Comparison of ENCODE assay signal across 9 mouse cellular contexts in genomic region chr5:105494246-105494917, GRCm38 (mm10). TPM values are rescaled to one million over a fixed set of nuclear protein-coding genes. Genes with fewer than 3 reads are reported as not detected.
A peak's percentile ranks its signal among the peaks of the same experiment; 100 is the strongest.
DNase-seq lines count a peak whose midpoint lies in the region; ATAC-seq and TF ChIP-seq lines count a peak whose summit lies in the region.
"Had no signal": no experiment of that assay in that cellular context is flagged by ENCODE, and none has a peak within 500 bp of the region (broad histone marks: within the 10 kb centered on the region; RNA-seq: fewer than 3 reads in every experiment).

No protein-coding gene starts in this region.

- H3K4me1 ChIP-seq in kidney, embryonic 14.5 days (ENCODE audit: control insufficient read depth, insufficient read depth, low read length): 0 out of 2 replicates have a peak, but pooled peaks cover 3% of the 10 kb centered on the region
- H3K4me1 ChIP-seq in stomach, embryonic 14.5 days (ENCODE audit: control insufficient read depth, insufficient read depth, low read length): 0 out of 2 replicates have a peak, but pooled peaks cover 4% of the 10 kb centered on the region
- H3K4me1 ChIP-seq in stomach, postnatal 0 days (replicated peaks; ENCODE audit: control insufficient read depth, insufficient read depth): no peaks in the 10 kb centered on the region
- peaks cover 29% of the 10 kb centered on the region for H3K4me1 ChIP-seq in hindbrain, postnatal 0 days (ENCODE audit: insufficient read depth, low read length)

- H3K27me3 ChIP-seq in kidney, embryonic 14.5 days (ENCODE audit: control insufficient read depth, insufficient read depth, low read length): no peaks in the 10 kb centered on the region
- no peaks in the 10 kb centered on the region for H3K27me3 ChIP-seq in stomach, embryonic 14.5 days (ENCODE audit: control insufficient read depth, insufficient read depth, low read length)
- no peaks in the 10 kb centered on the region for H3K27me3 ChIP-seq in stomach, postnatal 0 days (ENCODE audit: control insufficient read depth, insufficient read depth, low read length)
- H3K27me3 ChIP-seq in hindbrain, postnatal 0 days (ENCODE audit: insufficient read depth, low read length): no peaks in the 10 kb centered on the region

- H3K9me3 ChIP-seq in kidney, embryonic 14.5 days (ENCODE audit: control insufficient read depth, low read length): no peaks in the 10 kb centered on the region
- no peaks in the 10 kb centered on the region for H3K9me3 ChIP-seq in stomach, embryonic 14.5 days (ENCODE audit: control insufficient read depth, low read depth, low read length)
- H3K9me3 ChIP-seq in stomach, postnatal 0 days (ENCODE audit: control insufficient read depth, low read length): no peaks in the 10 kb centered on the region
- no peaks in the 10 kb centered on the region for H3K9me3 ChIP-seq in hindbrain, postnatal 0 days (ENCODE audit: low read length)
- H3K9me3 ChIP-seq: G1E had no signal

- no peak overlapping the region for H3K4me3 ChIP-seq in kidney, embryonic 14.5 days (ENCODE audit: low read length)
- no peak overlapping the region for H3K4me3 ChIP-seq in stomach, embryonic 14.5 days (ENCODE audit: low read depth, low read length)
- no peak overlapping the region for H3K4me3 ChIP-seq in stomach, postnatal 0 days (ENCODE audit: low read depth, low read length)
- H3K4me3 ChIP-seq in hindbrain, postnatal 0 days (ENCODE audit: low read length): no peak overlapping the region

- 40% methylated on average over 10 of the region's 10 CpGs for WGBS in kidney, embryonic 14.5 days
- 49% methylated on average over 10 of the region's 10 CpGs for WGBS in stomach, embryonic 14.5 days
- WGBS in stomach, postnatal 0 days: 56% methylated on average over 10 of the region's 10 CpGs
- WGBS in hindbrain, postnatal 0 days: 28% methylated on average over 10 of the region's 10 CpGs

- no peak overlapping the region for H3K27ac ChIP-seq in kidney, embryonic 14.5 days (ENCODE audit: low read depth, low read length)
- H3K27ac ChIP-seq in stomach, embryonic 14.5 days (ENCODE audit: low read length): no peak overlapping the region
- no peak overlapping the region for H3K27ac ChIP-seq in stomach, postnatal 0 days (replicated peaks)
- no peak overlapping the region for H3K27ac ChIP-seq in hindbrain, postnatal 0 days

- no peak for ATAC-seq in kidney, embryonic 14.5 days (ENCODE audit: low FRiP score, low TSS enrichment)
- ATAC-seq in stomach, embryonic 14.5 days (ENCODE audit: insufficient number of reproducible peaks, insufficient read depth, low FRiP score, low read depth): peak; percentile 2; the same call in 1 of the 2 replicates
- ATAC-seq in stomach, postnatal 0 days (ENCODE audit: low FRiP score, low TSS enrichment): no peak
- ATAC-seq in hindbrain, postnatal 0 days: no peak

- no peak for DNase-seq in kidney, adult 18-20 months
- DNase-seq in stomach, postnatal 0 days (ENCODE audit: low spot score): no peak
- DNase-seq in hindbrain, postnatal 0 days (ENCODE audit: low spot score): peak; percentile 20
- DNase-seq in telencephalon, adult 2 months (ENCODE audit: low read depth, low spot score): peak; percentile 85
- DNase-seq in adrenal gland, adult 8-10 months: no peak
- DNase-seq in gastrocnemius, postnatal 36 days: no peak

- intact Hi-C loops in gastrocnemius, postnatal 36 days (cut with DNase I): loop anchor here (5.0 kb wide), 1 partner anchor 77 kb away; the partner anchor contains the start of gene Lrrc8b

- peak overlapping the region; percentile 45; the same call in 1 of the 2 replicates for H3K4me2 ChIP-seq in kidney, embryonic 14.5 days (replicated peaks; ENCODE audit: low read depth, low read length)
- no peak overlapping the region; the same call in 1 of the 2 replicates for H3K4me2 ChIP-seq in stomach, embryonic 14.5 days (replicated peaks; ENCODE audit: low read depth, low read length)
- no peak overlapping the region for H3K4me2 ChIP-seq in stomach, postnatal 0 days (replicated peaks; ENCODE audit: low read depth)
- H3K4me2 ChIP-seq in hindbrain, postnatal 0 days (ENCODE audit: low read depth, low read length): no peak overlapping the region

- H3K9ac ChIP-seq in kidney, embryonic 14.5 days (ENCODE audit: low read depth, low read length): no peak overlapping the region
- H3K9ac ChIP-seq in stomach, embryonic 14.5 days (replicated peaks; ENCODE audit: low read depth, low read length): no peak overlapping the region
- H3K9ac ChIP-seq in stomach, postnatal 0 days (ENCODE audit: low read length): no peak overlapping the region
- no peak overlapping the region for H3K9ac ChIP-seq in hindbrain, postnatal 0 days (replicated peaks; ENCODE audit: low read length)

- TF ChIP-seq CTCF in stomach, postnatal 0 days (IDR thresholded peaks at IDR 0.05; ENCODE audit: low read depth): no peak
- peak; percentile 18 for TF ChIP-seq CTCF in hindbrain, postnatal 0 days (IDR thresholded peaks at IDR 0.05; ENCODE audit: low read depth)

- no peaks in the 10 kb centered on the region for H3K36me3 ChIP-seq in kidney, embryonic 14.5 days (ENCODE audit: control insufficient read depth, insufficient read depth, low read length)
- H3K36me3 ChIP-seq in stomach, embryonic 14.5 days (ENCODE audit: control insufficient read depth, insufficient read depth, low read length): no peaks in the 10 kb centered on the region
- no peaks in the 10 kb centered on the region for H3K36me3 ChIP-seq in stomach, postnatal 0 days (ENCODE audit: control insufficient read depth, insufficient read depth, low read length)
- no peaks in the 10 kb centered on the region for H3K36me3 ChIP-seq in hindbrain, postnatal 0 days (ENCODE audit: insufficient read depth, low read length)

- no peak for TF ChIP-seq EP300 in stomach, postnatal 0 days (optimal IDR thresholded peaks at IDR 0.05)

RNA-seq across cellular contexts. Expression of gene Lrrc8c, which starts 24.8 kb away (rescaled TPM):
- polyA plus RNA-seq in kidney, embryonic 14.5 days (2014; fragmentation: Nextera tagmentation; extraction: Ambion mirVana): 13.1 and 14.2 TPM in 2 replicates
- 21.4 and 23.8 TPM in 2 replicates for polyA plus RNA-seq in stomach, embryonic 14.5 days (2014; fragmentation: Nextera tagmentation; extraction: Ambion mirVana)
- polyA plus RNA-seq in stomach, postnatal 0 days (2015; fragmentation: Nextera tagmentation; extraction: Ambion mirVana): 5.2 and 7.3 TPM in 2 replicates
- total RNA-seq in hindbrain, postnatal 0 days (2014; rRNA removed): 11.0 and 11.6 TPM in 2 replicates
- 10.7 and 11.6 TPM in 2 replicates for polyA plus RNA-seq in hindbrain, postnatal 0 days (2015; fragmentation: Nextera tagmentation; extraction: Ambion mirVana)
- total RNA-seq in adrenal gland, adult 8-10 months (2022): 10 to 100 TPM; 16.8 to 28.0 (median 24.5) TPM
- total RNA-seq in gastrocnemius, postnatal 36 days (2021): 10 to 100 TPM in 1 of 2 experiments, 1 to 10 TPM in 1; 8.3 to 11.0 TPM

Comparison
In these comparisons a context has a peak if more than half of its experiments do, and no peak if none do; other contexts are left out.
1. DNase-seq: peak in hindbrain, postnatal 0 days (single experiment) and telencephalon, adult 2 months (single experiment); none in kidney, adult 18-20 months (single experiment), stomach, postnatal 0 days (single experiment), adrenal gland, adult 8-10 months (single experiment) and gastrocnemius, postnatal 36 days (0 of 2).